Mouse (Mus musculus) kidney, postnatal 14 days (tissue): ENCODE data around the gene Lrp8.
A peak's percentile ranks its signal among the peaks of the same experiment; 100 is the strongest.

Experiments used
- DNase-seq: peaks from one replicate; pipeline ENCODE4 v3.0.0; 2022; ENCODE audit warnings: mixed read lengths

Gene Lrp8

DNA sequence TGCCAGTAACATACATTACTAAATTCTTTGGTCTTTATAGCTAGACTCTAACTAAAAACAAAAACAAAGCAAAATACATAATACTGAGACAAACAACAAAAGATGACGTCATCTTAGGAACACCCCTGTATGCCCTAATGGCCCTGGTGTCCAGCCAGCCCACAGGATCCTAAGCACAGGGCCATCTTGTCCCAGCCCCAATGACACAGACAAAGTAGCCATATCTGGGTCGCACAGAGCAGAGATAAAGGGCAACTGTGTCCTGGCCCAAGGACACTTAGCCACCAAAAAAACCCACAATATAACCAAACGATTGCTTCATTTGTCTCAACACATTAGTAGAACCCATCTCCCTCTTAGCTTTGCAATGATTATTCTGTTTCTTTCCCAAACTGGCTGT, 8.9 kb downstream of the Lrp8 start:
- DNase-seq, result no peak

DNA sequence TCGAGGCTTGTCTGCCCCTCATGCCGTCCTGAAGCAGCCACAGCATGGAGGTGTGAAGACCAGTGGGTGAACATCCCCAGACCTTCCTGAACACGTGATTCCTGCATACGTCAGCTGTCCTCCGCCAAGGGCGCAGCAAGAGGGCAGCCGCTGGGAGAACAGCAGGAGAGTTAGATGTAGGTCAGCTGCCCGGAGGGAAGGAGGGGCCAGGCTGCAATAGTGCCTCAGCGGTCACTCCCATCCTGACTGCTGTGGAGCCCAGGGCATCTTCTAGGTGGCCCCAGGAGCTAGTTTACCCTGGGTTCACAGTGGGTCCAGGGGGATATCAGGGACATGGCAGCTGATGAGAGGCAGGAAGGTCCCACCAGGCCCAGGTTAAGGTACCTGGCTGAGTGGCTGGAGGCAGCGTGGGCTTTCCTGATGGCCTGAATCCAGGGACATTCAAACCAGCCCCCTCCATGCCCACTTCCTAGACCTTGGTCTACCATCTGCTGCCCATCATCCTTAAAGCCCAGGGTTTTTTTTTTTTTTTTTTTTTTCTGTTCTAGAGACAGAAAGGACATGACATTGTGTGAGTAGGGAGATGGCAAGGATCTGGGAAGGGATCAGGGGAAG, 9.8 kb downstream of the Lrp8 start:
- no peak for DNase-seq

DNA sequence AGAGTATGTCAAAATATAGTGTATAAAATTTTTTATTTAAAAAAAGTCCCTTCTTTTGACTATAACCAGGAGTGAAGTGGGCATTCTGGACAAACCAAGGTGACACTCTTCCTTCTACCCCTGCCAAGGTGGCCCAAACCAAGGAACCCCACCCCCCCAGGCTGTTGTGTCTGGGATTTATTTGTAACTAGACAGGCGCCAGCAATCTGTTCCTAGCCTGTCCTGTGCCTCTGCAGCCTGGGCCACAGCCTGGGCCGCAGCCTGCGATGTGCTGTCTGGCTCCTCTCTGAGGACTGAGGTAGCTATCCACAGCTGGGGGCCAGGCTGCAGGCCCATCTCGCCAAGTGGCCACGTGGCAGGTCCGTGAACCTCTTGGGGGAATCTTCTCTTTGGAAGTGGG, 10.3 kb downstream of the Lrp8 start:
- DNase-seq, result no peak

DNA sequence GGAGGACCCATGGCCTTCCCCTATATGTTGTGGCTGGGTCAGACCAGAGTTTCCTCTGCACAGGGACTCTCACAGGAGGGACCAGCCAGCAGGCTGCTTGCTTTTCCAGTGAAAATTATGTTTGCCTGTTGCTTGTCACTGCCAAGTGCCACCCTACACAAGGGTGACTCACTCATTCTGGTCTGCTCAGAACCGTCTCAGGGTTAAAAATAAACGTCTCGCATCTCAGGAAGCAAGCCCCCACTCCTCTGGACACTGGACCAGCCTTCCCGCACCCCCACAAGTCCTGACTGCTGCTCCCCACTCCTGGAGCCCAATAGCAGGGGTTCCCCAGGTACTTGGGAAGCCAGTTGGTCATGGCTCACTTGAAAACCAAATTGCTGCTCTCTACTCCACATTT, 14.4 kb downstream of the Lrp8 start:
- no peak for DNase-seq

DNA sequence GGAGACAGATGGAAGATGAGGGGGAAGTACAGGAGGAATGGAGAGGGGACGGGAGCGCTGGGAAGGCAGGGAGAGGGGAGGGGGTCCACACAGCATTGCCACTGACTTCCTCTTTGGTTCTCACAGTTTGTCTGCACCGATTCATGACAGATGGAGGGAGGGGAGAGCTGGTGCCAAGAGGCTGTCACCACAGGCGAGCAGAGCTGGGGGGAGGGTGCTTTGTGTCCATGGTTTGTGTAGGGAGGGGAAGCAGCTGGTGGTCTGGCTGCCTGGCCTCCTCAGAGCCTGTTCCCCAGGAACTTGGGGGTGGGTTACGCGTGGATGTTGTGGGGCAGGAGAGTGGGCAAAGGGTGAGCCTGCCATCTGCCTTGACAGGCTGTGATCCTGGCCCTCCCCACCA, 15.4 kb downstream of the Lrp8 start:
- DNase-seq, result no peak

DNA sequence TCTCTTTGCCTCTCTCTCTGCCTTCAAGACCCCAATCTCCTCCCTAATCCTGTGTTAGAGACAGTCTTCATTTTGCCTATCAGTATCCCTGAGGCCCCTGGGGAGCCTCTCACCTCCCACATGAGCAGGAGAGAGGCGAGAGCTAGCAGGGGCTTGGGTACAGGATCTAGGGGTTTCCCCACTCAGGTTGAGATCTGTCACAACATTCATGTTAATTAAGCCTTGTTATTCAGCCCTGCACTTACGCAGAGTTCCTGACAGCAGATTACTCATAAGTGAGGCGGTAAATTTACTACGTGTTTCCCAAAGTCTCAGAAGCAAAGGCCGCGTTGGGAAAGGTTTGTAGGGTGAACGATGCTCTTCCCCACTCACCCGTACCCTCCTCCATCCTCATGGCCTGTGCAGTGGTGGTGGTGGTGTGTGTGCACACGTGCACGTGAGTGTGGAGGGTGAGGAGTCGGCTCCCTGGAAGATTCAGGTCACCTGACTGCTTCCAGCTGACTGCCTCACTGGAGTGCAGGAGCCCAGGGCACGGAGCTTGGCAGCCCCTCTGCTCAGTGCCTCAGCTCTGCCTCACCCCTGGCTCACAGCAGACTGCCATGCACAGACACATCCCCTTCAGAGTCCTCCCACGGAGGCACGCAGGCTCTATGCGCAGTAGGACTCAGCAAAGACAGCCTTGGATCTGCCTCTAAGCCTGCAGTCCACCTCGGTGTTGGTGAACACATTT, 18.1 kb downstream of the Lrp8 start:
- DNase-seq, result no peak

DNA sequence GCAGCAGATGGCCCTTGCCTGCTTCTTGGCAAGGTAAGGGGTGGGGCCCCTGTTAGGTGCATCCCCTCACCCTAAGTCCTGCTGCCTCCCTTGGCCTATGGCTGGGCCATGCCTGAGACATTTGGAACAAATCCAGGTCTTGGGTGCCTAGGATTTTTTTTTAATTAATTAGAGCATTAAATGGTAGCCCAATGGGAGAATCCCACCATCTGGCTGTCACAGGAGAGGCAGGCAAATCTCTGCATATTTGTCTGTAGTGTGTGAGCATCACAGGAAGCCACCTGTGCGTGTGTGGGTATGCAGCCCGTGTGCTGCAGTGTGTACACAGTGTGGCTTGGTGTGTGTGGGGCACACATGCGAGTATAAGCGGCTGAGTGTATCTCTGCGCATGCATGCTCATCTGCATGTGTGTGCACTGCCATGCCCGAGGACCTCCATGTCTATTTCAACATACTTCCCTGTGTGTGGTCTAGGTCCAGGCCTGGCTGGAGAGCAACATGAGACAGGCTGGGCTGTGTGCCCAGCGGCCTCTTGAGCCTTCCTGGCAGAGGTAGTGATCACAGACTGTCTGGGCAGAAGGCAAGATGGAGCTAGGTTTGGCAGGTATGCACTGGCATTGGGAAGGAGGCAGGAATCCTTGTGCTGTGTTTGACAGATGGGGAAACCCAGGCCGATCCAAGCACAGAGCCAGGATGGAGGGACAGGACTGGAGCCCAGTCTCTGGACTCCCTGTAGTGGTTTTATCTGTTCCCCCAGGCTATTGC, 19.0 kb downstream of the Lrp8 start:
- DNase-seq, result no peak

DNA sequence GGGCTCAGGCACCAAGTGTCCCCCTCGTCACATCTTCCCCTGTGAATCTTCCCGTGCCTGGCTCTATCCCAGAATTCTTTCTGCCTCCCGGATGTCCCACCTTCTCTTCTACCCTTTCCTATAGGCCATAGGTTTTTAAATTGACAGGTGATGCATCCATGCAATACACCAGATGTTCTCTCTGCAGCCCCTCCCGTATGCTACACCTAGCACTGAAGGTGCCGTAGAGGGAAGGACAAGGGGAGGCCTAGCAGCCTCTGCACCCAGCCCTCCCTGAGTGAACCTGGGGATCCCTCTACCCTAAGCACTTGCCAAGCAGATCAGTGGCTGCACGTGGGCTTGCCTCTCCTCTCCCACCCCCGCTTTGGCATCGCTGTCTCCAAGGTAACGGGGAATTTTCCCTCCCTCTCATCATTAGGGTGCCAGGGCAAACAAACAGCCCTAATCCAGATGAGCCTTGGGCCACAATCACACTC, 20.9 kb downstream of the Lrp8 start:
- DNase-seq, result no peak

DNA sequence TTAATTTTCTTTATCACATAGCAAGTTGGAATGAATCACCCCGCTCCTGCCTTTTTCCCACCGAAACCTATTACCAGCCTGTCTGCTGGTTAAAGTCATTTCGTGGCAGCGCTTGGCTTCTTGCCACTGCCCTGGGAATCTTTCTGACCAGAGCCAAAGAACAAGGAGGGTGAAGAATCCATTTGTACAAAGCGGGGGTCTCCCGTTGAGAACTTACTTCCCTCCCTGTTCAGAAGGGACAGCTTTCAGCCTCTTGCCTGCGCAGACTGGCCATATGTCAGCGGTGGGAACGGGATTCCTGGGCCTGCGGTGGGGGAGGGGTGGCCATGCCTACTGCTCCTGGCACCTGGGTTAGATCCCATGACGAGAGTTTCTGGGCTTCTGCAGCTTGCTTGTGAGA, 21.4 kb downstream of the Lrp8 start:
- DNase-seq, result no peak

DNA sequence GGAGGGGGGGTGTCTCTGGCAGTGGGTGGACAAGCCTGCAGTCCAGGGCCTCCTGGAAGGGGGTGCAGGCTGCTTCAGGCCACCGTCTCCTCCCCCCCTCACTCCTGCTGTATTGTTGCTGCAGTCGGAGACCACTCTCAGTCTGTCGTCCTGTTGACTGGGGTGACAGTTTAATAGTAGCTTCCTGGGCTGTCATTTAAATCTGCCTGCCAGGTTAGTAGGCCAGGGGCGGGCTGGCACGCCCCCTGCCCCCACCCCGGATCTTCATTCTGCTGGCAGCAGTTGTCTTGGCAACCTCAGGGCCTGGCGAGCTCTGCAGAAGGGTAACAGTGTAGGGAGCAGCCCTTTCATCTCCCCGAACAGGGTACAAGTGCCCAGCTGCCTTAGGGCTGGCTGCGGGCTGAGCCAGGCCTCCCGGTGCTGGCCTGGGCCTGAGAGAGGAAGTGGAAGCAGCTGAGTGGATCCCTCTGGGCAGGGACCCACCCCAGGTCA, 26.7 kb downstream of the Lrp8 start:
- no peak for DNase-seq

DNA sequence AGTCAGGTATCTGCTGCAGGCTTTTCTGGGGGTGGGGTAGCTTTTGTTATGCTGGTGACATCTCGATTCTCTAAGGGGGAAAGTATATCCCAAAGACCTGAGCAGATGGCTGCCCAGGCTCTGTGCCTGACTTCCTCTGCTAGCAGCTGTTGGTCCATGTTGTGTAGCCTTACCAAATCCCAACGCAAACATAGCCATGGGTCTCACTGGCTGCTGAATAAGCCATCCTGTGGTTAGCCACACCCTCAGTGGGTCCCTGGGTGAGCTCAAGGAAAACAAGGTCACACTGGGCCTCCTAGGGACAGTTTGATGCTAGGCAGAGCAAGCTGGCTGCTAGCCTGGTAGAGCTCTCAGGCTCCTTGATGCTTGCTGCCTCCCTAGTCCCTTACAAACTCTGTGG, 27.6 kb downstream of the Lrp8 start:
- no peak for DNase-seq

DNA sequence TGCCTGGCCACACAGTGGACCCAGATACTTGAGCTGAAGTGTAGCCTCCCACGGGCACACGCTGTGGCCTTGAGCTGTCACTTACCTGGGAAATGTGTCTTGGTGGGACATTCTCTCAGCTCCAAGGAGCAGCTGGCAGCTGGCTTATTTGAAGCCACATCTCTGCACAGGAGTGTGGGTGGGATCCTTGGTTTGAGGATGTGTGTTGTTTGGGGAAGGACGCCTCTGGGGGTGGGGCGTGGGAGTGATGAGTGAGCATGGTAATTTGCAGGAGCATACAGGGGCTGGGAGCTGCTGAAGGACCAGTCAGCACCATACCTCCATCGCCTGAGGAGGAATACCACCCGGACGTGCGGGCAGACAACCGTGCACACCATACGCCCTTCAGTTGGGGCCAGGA, 28.1 kb downstream of the Lrp8 start:
- no peak for DNase-seq

DNA sequence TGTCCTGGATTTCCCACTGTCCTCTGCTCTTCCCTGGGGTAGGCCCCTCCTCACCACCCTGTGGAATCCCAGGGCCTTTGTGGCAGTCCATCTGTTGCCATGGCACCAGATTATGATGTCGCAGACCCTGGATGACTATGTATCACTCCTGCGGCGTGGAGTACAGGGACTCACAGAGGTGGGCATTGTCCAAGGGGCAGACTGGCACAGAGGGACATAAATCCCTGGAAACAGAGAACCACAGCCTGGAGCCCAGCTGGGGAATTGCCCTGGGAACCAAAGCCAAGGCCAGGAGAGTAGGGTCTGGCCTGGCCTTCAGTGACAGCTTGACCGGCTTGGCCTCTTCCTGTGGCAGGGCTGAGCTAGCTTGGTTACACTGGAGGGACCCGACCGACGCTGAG, 28.8 kb downstream of the Lrp8 start:
- no peak for DNase-seq

DNA sequence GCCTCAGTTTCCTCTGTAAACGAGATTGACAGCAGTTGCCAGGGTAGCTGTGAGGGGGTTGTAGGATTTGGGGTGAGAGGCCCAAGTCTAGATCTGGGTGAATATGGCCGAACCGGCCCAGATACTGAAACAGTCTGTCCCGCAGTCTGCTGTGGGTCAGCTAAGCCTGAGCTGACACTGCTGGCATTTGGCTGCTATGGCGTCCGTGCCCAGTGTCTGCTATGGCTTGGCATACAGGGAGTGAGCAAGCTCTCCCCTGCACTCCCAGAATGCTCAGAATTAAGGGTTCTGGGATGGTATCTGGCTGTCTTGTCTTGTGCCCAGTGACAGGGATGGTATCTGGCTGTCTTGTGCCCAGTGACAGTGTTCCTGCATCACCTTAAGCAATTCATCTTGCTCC, 29.6 kb downstream of the Lrp8 start:
- no peak for DNase-seq

DNA sequence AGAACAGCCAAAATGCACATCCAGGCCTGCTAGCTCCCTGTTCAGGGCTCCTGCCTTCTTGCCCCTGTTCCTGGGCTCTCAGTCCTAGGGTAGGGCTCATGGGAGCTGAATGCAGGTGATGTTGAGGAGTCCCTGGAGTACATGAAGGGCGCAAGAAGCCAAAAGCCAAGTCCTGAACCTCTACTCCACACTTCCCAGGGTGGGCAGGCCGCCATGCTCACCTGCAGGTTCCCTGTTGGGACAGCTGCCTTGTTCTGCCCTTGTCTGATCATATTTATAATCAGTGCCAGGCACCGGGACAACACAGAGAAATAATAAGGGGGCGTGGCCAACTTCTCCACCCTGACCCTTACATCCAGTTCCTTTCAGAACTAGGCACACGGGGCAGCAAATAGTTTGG, 31.5 kb downstream of the Lrp8 start:
- DNase-seq, result no peak

DNA sequence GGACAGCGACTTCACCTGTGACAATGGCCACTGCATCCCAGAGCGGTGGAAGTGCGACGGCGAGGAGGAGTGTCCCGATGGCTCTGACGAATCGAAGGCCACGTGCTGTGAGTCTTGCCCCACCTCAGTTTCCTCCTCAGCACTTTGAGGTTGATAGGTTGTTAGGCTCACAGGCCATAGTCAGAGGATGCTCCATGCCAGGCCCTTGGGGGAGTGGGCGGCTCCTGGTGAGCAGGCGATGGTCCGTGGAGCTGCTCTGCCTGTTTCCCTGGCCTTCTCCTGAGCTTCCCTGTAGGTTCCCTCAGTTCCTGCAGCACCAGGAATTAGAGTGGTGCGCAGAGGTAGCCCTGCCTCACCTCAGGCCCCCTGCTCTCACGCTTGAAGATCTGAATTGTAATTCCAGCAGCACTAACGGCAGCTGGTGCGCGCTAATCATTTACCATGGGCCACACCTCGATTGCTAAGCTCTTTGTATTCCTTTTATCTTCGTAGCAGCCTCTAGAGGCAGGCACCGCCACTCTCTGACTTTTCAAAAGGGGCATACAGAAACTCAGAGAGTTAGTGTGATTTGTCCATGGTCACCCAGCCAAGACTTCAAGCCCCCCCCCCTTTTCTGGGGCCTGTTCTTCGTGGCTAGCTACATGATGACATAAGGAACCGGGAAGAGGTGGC, 32.7 kb downstream of the Lrp8 start:
- peak; percentile 27 for DNase-seq

DNA sequence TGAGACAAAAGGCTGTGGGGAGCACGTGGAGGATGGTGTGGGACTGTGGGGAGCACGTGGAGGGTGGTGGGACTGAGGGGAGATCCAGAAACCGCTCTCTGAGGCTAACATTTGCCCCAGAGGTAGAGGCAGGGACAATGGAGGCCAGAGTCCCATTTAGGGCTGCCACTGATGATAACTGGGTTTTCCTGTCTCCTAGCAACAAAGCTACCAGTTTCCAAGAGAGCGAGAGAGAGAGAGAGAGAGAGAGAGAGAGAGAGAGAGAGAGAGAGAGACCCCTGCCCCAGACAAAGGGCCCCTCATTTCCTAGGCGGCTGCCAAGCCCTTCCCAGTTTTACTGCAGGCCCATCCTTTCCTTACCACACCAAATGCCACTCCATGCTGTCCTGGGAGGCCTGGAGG, 33.4 kb downstream of the Lrp8 start:
- DNase-seq, result no peak

DNA sequence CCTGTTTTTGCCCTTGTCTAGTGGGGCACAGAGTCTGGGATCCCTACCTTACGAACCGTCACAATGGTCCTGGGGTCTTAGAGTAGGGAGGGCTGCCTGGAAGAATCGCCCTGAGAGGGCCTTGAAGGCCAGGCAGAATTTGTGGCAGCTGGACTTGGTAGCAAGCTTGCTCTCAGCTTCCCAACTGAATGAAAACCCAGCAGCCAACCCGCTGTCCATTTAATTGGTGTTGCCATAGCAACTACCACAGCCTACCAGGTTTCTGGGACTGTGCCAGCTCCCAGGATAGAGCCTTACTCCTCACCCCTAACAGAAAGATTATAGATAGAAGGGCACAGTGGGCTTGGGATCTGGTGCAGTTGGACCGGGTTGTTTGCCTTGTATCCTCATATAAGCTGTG, 34.7 kb downstream of the Lrp8 start:
- peak; percentile 54 for DNase-seq

DNA sequence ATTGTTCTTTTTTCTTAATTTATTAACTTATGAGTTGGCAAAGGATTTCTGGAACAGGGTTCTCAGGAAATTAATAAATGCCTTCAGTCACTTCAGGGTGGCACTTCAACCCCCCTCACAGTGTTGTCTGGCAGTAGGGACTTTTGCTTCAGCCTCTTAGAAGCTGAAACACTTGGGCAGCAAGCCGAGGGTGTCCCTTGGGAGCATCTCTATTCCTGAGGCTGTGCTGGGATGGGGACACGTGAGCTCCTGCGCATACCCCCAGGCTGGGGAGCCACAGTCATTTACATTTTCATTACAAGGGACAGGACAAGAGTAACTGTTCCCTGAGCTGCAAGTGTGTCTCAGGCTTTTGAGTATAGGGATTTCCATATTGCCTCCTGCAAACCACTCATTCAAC, 35.8 kb downstream of the Lrp8 start:
- no peak for DNase-seq

DNA sequence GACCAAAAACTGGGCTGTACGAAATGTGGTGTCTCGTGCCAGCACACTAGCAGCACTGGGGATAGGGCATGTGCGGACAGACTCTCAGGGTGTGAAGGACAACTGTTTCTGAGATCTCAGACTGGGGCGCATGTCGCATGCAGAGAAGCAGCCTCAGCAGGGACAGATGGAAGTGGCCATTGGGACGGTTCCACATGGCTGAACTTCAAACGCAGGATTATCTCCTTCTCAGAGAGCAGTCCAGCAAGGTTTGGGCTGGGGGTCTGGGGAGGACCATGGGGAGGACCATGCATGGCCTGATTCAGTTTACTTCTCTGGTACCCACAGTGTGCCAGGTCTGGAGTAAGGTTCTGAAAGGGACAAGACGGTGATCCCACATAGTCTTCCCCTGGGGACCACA, 41.6 kb downstream of the Lrp8 start:
- DNase-seq, result no peak

DNA sequence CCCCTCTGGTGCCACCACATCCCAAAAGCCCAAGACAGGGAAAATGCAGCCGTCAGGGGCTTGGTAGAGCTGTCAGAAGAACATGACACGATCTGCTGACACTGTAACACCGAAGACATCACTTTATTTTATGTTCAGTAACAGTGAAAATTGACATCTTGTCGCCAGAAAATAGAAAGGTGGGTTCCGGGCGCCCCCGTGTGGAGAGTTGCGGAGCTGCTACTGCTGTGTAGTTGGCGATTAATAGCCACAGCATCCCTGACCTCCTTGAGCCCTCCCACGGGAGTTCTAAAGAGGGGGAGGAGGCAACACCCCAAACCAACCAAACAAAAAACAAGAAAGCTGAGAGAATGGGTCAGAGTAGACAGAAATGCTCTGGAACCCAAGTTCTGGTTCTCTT, 42.9 kb downstream of the Lrp8 start:
- peak; percentile 68 for DNase-seq

DNA sequence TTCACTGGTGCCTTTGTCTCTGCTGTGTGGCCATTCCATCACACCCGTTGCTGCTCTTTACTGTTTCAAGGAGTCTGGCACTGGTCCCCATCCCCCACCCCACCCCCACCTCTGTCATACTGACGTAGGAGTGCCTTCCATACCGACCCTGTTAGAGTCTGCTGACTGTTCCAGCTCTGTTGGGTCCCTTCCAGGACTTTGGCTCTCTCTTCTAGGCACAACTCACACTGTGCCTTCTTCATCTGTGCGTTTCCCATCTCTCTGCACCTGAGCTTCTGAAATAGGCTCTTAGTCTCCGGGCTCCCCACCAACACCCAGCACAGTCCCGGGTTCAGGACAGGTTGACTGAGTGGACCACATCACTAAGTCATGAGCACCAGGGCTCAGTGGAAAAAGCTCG, 44.7 kb downstream of the Lrp8 start:
- no peak for DNase-seq

DNA sequence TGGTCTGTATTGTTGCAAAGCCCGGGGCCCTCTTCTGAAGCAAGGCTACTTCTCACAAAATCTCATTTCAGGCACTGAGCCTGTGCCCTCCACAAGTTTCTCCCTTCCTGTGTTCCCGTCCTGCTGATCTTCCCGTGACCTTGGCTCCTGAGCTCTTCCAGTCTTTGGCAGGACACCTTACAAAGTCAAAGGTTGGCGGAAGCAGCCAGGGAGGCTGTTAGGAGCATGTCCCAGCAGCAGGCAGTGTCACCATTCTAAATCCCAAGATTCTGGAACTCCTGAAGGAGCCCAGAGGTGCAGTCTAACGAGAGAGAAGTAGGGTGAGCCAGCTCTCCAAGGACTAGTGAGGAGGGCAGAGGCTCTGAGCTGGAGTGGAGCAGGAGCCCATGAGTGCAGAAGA, 46.5 kb downstream of the Lrp8 start:
- no peak for DNase-seq
